In genomic region chr8:95447661-95448060, GRCm38 (mm10) we compare ENCODE assay signal across 17 mouse cellular contexts.
"Had no signal": no experiment of that assay in that cellular context is flagged by ENCODE, and none has a peak within 500 bp of the region (broad histone marks: within the 10 kb centered on the region; RNA-seq: fewer than 3 reads in every experiment).

No protein-coding gene starts in this region.

- H3K4me2 ChIP-seq: liver, embryonic 13.5 days; lung, embryonic 15.5 days; midbrain, embryonic 12.5 days; midbrain, embryonic 15.5 days; neural tube, embryonic 13.5 days; stomach, embryonic 15.5 days had no signal

- H3K4me3 ChIP-seq: layer of hippocampus, adult 2 months; liver, embryonic 13.5 days; lung, embryonic 15.5 days; midbrain, embryonic 12.5 days; midbrain, embryonic 15.5 days; neural tube, embryonic 13.5 days; stomach, embryonic 15.5 days had no signal

- H3K9me3 ChIP-seq: liver, embryonic 13.5 days; lung, embryonic 15.5 days; midbrain, embryonic 12.5 days; midbrain, embryonic 15.5 days; neural tube, embryonic 13.5 days; stomach, embryonic 15.5 days had no signal

- H3K4me1 ChIP-seq: lung, embryonic 15.5 days; midbrain, embryonic 12.5 days; midbrain, embryonic 15.5 days; neural tube, embryonic 13.5 days; stomach, embryonic 15.5 days had no signal

- H3K27ac ChIP-seq: layer of hippocampus, adult 2 months; liver, embryonic 13.5 days; lung, embryonic 15.5 days; midbrain, embryonic 12.5 days; midbrain, embryonic 15.5 days; neural tube, embryonic 13.5 days; stomach, embryonic 15.5 days had no signal

- ATAC-seq: midbrain, embryonic 15.5 days had no signal

- H3K9ac ChIP-seq: liver, embryonic 13.5 days; lung, embryonic 15.5 days; midbrain, embryonic 12.5 days; midbrain, embryonic 15.5 days; neural tube, embryonic 13.5 days; stomach, embryonic 15.5 days had no signal

- H3K27me3 ChIP-seq: liver, embryonic 13.5 days; lung, embryonic 15.5 days; midbrain, embryonic 12.5 days; midbrain, embryonic 15.5 days; neural tube, embryonic 13.5 days; stomach, embryonic 15.5 days had no signal

- DNase-seq: kidney, adult 18-20 months; kidney, adult 9 months; kidney, postnatal 14 days; layer of hippocampus, adult 9-11 months; liver, embryonic 13.5 days; lung, postnatal 10 days; lung, postnatal 4 days; retina, postnatal 1 day; right cerebral cortex, postnatal 25 days; spleen, adult 18-20 months; thymus, postnatal 36 days had no signal
